Mouse (Mus musculus): ENCODE data around the gene Btla. TPM values are rescaled to one million over a fixed set of nuclear protein-coding genes. Genes with fewer than 3 reads are reported as not detected.
A peak's percentile ranks its signal among the peaks of the same experiment; 100 is the strongest.

The Btla gene
- polyA plus RNA-seq, 1 experiment from 2014 or later, result 0.18 TPM

- 86% methylated on average over 1 of the region's 1 CpGs for WGBS
These were observed 7.2 kb downstream of the Btla start for GRCm38 (mm10) chr16:45231296-45231695.

GRCm38 (mm10) chr16:45233007-45233406 lies 8.9 kb downstream of the Btla start:
- 28% methylated on average over 3 of the region's 3 CpGs for WGBS
- Histone ChIP-seq H3K4me3 (no peak overlapping the region), H3K4me2 (no peak overlapping the region), H3K4me1 (replicated peaks) (no peaks in the 10 kb centered on the region), H3K9me3 (no peaks in the 10 kb centered on the region), H3K27ac (replicated peaks) (no peak overlapping the region), H3K27me3 (no peaks in the 10 kb centered on the region), H3K36me3 (no peaks in the 10 kb centered on the region), H3K9ac (no peak overlapping the region)
- ATAC-seq (ENCODE audit: low read depth), result no peak

More at GRCm38 (mm10) chr16:45231296-45231695, 7.2 kb downstream of the Btla start:
- H3K9me3 ChIP-seq, result no peaks in the 10 kb centered on the region
- no peak overlapping the region for H3K27ac ChIP-seq (replicated peaks)
- H3K4me2 ChIP-seq, result no peak overlapping the region
- no peak overlapping the region for H3K9ac ChIP-seq
- ATAC-seq (ENCODE audit: low read depth), result no peak
- H3K4me1 ChIP-seq (replicated peaks), result no peaks in the 10 kb centered on the region
- no peaks in the 10 kb centered on the region for H3K27me3 ChIP-seq
- H3K4me3 ChIP-seq, result no peak overlapping the region
- no peaks in the 10 kb centered on the region for H3K36me3 ChIP-seq

- WGBS, result 62% methylated on average over 1 of the region's 1 CpGs
- Histone ChIP-seq H3K4me3 (no peak overlapping the region), H3K9me3 (no peaks in the 10 kb centered on the region), H3K4me2 (no peak overlapping the region), H3K9ac (no peak overlapping the region), H3K27me3 (no peaks in the 10 kb centered on the region), H3K27ac (replicated peaks) (no peak overlapping the region), H3K4me1 (replicated peaks) (no peaks in the 10 kb centered on the region; the same call in 1 of the 2 replicates), H3K36me3 (no peaks in the 10 kb centered on the region)
- no peak for ATAC-seq (ENCODE audit: low read depth)
These were observed 18.6 kb downstream of the Btla start for GRCm38 (mm10) chr16:45242700-45243099.

- Histone ChIP-seq H3K27ac (replicated peaks) (no peak overlapping the region), H3K36me3 (no peaks in the 10 kb centered on the region), H3K4me1 (replicated peaks) (no peaks in the 10 kb centered on the region; the same call in 1 of the 2 replicates), H3K4me3 (no peak overlapping the region), H3K27me3 (no peaks in the 10 kb centered on the region), H3K9me3 (no peaks in the 10 kb centered on the region), H3K4me2 (no peak overlapping the region), H3K9ac (no peak overlapping the region)
- 18% methylated on average over 3 of the region's 3 CpGs for WGBS
- peak; percentile 74 for ATAC-seq (ENCODE audit: low read depth)
These were observed 20.9 kb downstream of the Btla start for GRCm38 (mm10) chr16:45244930-45245472.

- Histone ChIP-seq H3K27me3 (no peaks in the 10 kb centered on the region), H3K4me2 (no peak overlapping the region), H3K36me3 (no peaks in the 10 kb centered on the region), H3K4me1 (replicated peaks) (peaks cover 6% of the 10 kb centered on the region), H3K9me3 (no peaks in the 10 kb centered on the region), H3K4me3 (no peak overlapping the region), H3K27ac (replicated peaks) (no peak overlapping the region), H3K9ac (no peak overlapping the region)
- 66% methylated on average over 2 of the region's 2 CpGs for WGBS
- ATAC-seq (ENCODE audit: low read depth), result no peak
These were observed 25.6 kb downstream of the Btla start for GRCm38 (mm10) chr16:45249761-45250160.

- Histone ChIP-seq H3K9me3 (no peaks in the 10 kb centered on the region), H3K4me1 (replicated peaks) (peaks cover 6% of the 10 kb centered on the region), H3K4me3 (no peak overlapping the region), H3K9ac (no peak overlapping the region), H3K36me3 (no peaks in the 10 kb centered on the region), H3K27ac (replicated peaks) (no peak overlapping the region), H3K4me2 (no peak overlapping the region), H3K27me3 (no peaks in the 10 kb centered on the region)
- no peak for ATAC-seq (ENCODE audit: low read depth)
These were observed 26.2 kb downstream of the Btla start for GRCm38 (mm10) chr16:45250317-45250716.

GRCm38 (mm10) chr16:45251773-45252413 lies 27.8 kb downstream of the Btla start:
- peaks cover 6% of the 10 kb centered on the region; the same call in 1 of the 2 replicates for H3K4me1 ChIP-seq (replicated peaks)
- WGBS, result 87% methylated on average over 6 of the region's 6 CpGs

GRCm38 (mm10) chr16:45255183-45255861 lies 31.2 kb downstream of the Btla start:
- Histone ChIP-seq H3K4me3 (no peak overlapping the region), H3K4me2 (no peak overlapping the region), H3K27ac (replicated peaks) (no peak overlapping the region), H3K9ac (no peak overlapping the region), H3K36me3 (no peaks in the 10 kb centered on the region), H3K9me3 (no peaks in the 10 kb centered on the region), H3K4me1 (replicated peaks) (peaks cover 4% of the 10 kb centered on the region; the same call in 1 of the 2 replicates), H3K27me3 (no peaks in the 10 kb centered on the region)
- ATAC-seq (ENCODE audit: low read depth), result no peak
- WGBS, result 86% methylated on average over 7 of the region's 7 CpGs

More at GRCm38 (mm10) chr16:45251773-45252413, 27.8 kb downstream of the Btla start:
- H3K4me2 ChIP-seq, result no peak overlapping the region
- no peaks in the 10 kb centered on the region for H3K27me3 ChIP-seq
- H3K36me3 ChIP-seq, result no peaks in the 10 kb centered on the region
- ATAC-seq (ENCODE audit: low read depth), result no peak
- no peaks in the 10 kb centered on the region for H3K9me3 ChIP-seq
- no peak overlapping the region for H3K9ac ChIP-seq
- H3K4me3 ChIP-seq, result no peak overlapping the region
- no peak overlapping the region for H3K27ac ChIP-seq (replicated peaks)

- Histone ChIP-seq H3K4me1 (replicated peaks) (no peaks in the 10 kb centered on the region), H3K4me3 (no peak overlapping the region), H3K27ac (replicated peaks) (no peak overlapping the region), H3K4me2 (no peak overlapping the region), H3K36me3 (no peaks in the 10 kb centered on the region), H3K27me3 (no peaks in the 10 kb centered on the region), H3K9ac (no peak overlapping the region), H3K9me3 (no peaks in the 10 kb centered on the region)
- 90% methylated on average over 2 of the region's 2 CpGs for WGBS
- ATAC-seq (ENCODE audit: low read depth), result no peak
These were observed 32.8 kb downstream of the Btla start for GRCm38 (mm10) chr16:45256895-45257294.

GRCm38 (mm10) chr16:45257567-45257966 lies 33.5 kb downstream of the Btla start:
- Histone ChIP-seq H3K4me3 (no peak overlapping the region), H3K9ac (no peak overlapping the region), H3K4me2 (no peak overlapping the region), H3K27ac (replicated peaks) (no peak overlapping the region), H3K9me3 (no peaks in the 10 kb centered on the region), H3K4me1 (replicated peaks) (no peaks in the 10 kb centered on the region), H3K36me3 (no peaks in the 10 kb centered on the region), H3K27me3 (no peaks in the 10 kb centered on the region)
- ATAC-seq (ENCODE audit: low read depth), result no peak
- 80% methylated on average over 1 of the region's 1 CpGs for WGBS

GRCm38 (mm10) chr16:45259663-45260062 lies 35.5 kb downstream of the Btla start:
- Histone ChIP-seq H3K4me3 (no peak overlapping the region), H3K9me3 (no peaks in the 10 kb centered on the region), H3K27me3 (no peaks in the 10 kb centered on the region), H3K9ac (no peak overlapping the region), H3K4me1 (replicated peaks) (no peaks in the 10 kb centered on the region), H3K27ac (replicated peaks) (no peak overlapping the region), H3K36me3 (no peaks in the 10 kb centered on the region), H3K4me2 (no peak overlapping the region)
- 85% methylated on average over 2 of the region's 2 CpGs for WGBS
- no peak for ATAC-seq (ENCODE audit: low read depth)

GRCm38 (mm10) chr16:45261321-45261720 lies 37.2 kb downstream of the Btla start:
- Histone ChIP-seq H3K27me3 (no peaks in the 10 kb centered on the region), H3K9ac (no peak overlapping the region), H3K27ac (replicated peaks) (no peak overlapping the region), H3K4me3 (no peak overlapping the region), H3K4me1 (replicated peaks) (no peaks in the 10 kb centered on the region), H3K4me2 (no peak overlapping the region), H3K36me3 (no peaks in the 10 kb centered on the region), H3K9me3 (no peaks in the 10 kb centered on the region)
- 79% methylated on average over 2 of the region's 2 CpGs for whole genome bisulfite sequencing
- no peak for ATAC-seq (ENCODE audit: low read depth)

Data from neural tube, embryonic 13.5 days (tissue).